Mouse (Mus musculus) C2C12 (cell line): Measurements from ENCODE around the gene Mgmt. TPM values are rescaled to one million over a fixed set of nuclear protein-coding genes. Genes with fewer than 3 reads are reported as not detected.

Experiments
- H3K27me3 ChIP-seq: one replicate; pipeline ENCODE4 v1.6.1; 2011; ENCODE audit not compliant: control insufficient read depth, insufficient read depth, insufficient read length
- H3K36me3 ChIP-seq: one replicate; pipeline ENCODE4 v1.6.1; 2011; ENCODE audit not compliant: control insufficient read depth, insufficient read depth
- H3K4me3 ChIP-seq: one replicate; pipeline ENCODE4 v1.5.1; 2011; ENCODE audit warnings: mild to moderate bottlenecking, control low read depth; ENCODE audit not compliant: poor library complexity, insufficient read depth, severe bottlenecking
- H3K79me2 ChIP-seq: one replicate; pipeline ENCODE4 v1.6.1; 2011; ENCODE audit not compliant: control insufficient read depth, insufficient read depth
- H3K79me3 ChIP-seq: one replicate; pipeline ENCODE4 v1.6.1; 2011; ENCODE audit warnings: low read depth, control low read depth
- H3ac ChIP-seq: one replicate; pipeline ENCODE3; 2011; ENCODE audit warnings: low read depth; ENCODE audit not compliant: control insufficient read depth, insufficient read length
- CEBPB ChIP-seq: IDR thresholded peaks from one replicate; pipeline ENCODE4 v1.6.1; 2011; ENCODE audit warnings: low read depth, mild to moderate bottlenecking, control low read depth, moderate library complexity
- CTCF ChIP-seq: IDR thresholded peaks from one replicate; pipeline ENCODE4 v1.5.1; 2011; ENCODE audit not compliant: control insufficient read depth, insufficient read depth, insufficient read length
- FOSL1 ChIP-seq: IDR thresholded peaks from one replicate; pipeline ENCODE4 v1.8.0; 2011; ENCODE audit warnings: mild to moderate bottlenecking, low read length; ENCODE audit not compliant: poor library complexity, insufficient read depth, severe bottlenecking
- MAX ChIP-seq: IDR thresholded peaks from one replicate; pipeline ENCODE4 v1.6.1; 2011; ENCODE audit warnings: mild to moderate bottlenecking, control low read depth
- MYOD1 ChIP-seq: IDR thresholded peaks from one replicate; pipeline ENCODE4 v1.6.1; 2011; ENCODE audit warnings: low read depth; ENCODE audit not compliant: control insufficient read depth, insufficient read length
- MYOG ChIP-seq: IDR thresholded peaks from one replicate; pipeline ENCODE4 v1.6.1; 2011; ENCODE audit not compliant: control insufficient read depth, insufficient read length; ENCODE audit errors: extremely low read depth
- USF1 ChIP-seq: IDR thresholded peaks from one replicate; pipeline ENCODE4 v1.6.1; 2011; ENCODE audit warnings: low read depth, mild to moderate bottlenecking, control low read depth, moderate library complexity
- polyA plus RNA-seq: library from polyadenylated mRNA; unstranded; fragments of >200 nt; fragmentation: generic; extraction: Trizol; gene quantifications from one replicate; pipeline ENCODE4 v1.2.1, GENCODE M21; 2012; ENCODE audit warnings: missing spikeins

The Mgmt gene
- polyA plus RNA-seq, 1 experiment = 1.9 TPM

DNA sequence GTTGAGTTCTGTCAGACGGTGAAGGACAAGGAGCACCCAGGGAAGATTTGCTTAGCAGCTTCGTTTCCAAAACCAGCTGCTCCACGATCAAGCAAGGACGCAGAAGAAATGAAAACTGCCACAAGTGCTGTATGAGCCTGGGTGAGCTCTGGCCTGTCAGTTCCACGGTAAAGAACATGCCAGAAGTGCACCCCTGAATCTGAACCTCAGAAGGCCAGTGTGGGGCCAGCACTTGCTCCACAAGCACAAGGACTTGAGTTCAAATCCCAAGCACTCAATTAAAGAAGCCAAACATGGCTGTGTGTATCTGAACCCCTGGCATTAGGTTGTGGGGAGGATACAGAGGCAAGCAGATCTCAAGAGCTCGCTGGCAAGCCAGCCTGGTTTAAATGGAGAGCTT lies 125.8 kb downstream of the Mgmt start:
- H3K27me3 ChIP-seq = no peaks in the 10 kb centered on the region
- H3K79me2 ChIP-seq = no peaks in the 10 kb centered on the region
- no peak overlapping the region for H3ac ChIP-seq
- H3K36me3 ChIP-seq = no peaks in the 10 kb centered on the region
- H3K4me3 ChIP-seq = no peak overlapping the region
- no peak for TF ChIP-seq FOSL1
- TF ChIP-seq USF1 = no peak
- no peak for TF ChIP-seq CTCF
- TF ChIP-seq MYOD1 = no peak
- TF ChIP-seq CEBPB = no peak
- TF ChIP-seq MYOG = no peak
- TF ChIP-seq MAX = no peak
- H3K79me3 ChIP-seq = no peaks in the 10 kb centered on the region

DNA sequence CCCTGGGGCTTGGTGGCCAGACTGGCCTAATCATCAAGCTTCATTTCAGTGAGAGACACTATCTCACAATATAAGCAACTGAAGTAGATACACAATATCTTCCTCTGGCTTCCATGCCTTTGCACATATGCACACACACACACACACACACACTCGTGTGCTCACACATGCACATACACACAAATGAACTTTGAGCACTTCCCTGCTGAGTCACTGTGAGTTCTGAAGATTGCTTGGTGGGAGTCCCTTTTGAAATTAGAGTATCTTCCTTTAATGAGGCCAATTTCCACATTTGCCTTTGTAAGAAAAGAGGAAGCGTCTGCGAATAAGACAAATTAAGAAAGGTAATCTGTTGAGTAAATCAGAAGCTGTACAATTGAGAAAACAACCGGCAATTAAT lies 136.4 kb downstream of the Mgmt start:
- H3K79me3 ChIP-seq = no peaks in the 10 kb centered on the region
- H3K79me2 ChIP-seq = no peaks in the 10 kb centered on the region
- no peaks in the 10 kb centered on the region for H3K36me3 ChIP-seq
- no peak overlapping the region for H3K4me3 ChIP-seq
- H3K27me3 ChIP-seq = no peaks in the 10 kb centered on the region
- H3ac ChIP-seq = no peak overlapping the region
- TF ChIP-seq MAX (no peak), USF1 (no peak), FOSL1 (no peak), MYOG (no peak), CEBPB (no peak), MYOD1 (no peak), CTCF (no peak)

DNA sequence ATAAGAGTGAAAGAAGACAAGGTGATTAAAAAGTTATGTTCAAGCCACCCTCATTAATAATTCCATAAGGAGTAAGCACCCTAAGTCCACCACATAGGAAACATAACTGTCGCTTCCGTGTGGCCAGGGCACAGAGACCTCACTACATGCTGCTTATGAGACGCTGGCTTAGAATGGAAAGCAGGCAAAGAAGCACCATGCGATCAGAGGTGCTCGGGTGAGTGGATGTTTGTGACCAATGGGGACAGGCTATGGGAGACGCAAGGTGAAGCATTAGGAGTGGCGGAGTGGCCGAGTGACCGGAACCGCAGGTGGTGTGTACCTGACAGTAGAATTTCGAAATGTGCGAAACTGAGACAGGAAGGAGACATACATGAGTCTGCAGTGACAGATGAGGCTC lies 138.8 kb downstream of the Mgmt start:
- H3K79me3 ChIP-seq = no peaks in the 10 kb centered on the region
- no peaks in the 10 kb centered on the region for H3K27me3 ChIP-seq
- no peaks in the 10 kb centered on the region for H3K36me3 ChIP-seq
- H3K79me2 ChIP-seq = no peaks in the 10 kb centered on the region
- H3ac ChIP-seq = no peak overlapping the region
- H3K4me3 ChIP-seq = no peak overlapping the region
- no peak for TF ChIP-seq CEBPB
- no peak for TF ChIP-seq USF1
- TF ChIP-seq CTCF = no peak
- no peak for TF ChIP-seq MYOD1
- TF ChIP-seq MAX = no peak
- no peak for TF ChIP-seq FOSL1
- TF ChIP-seq MYOG = no peak

DNA sequence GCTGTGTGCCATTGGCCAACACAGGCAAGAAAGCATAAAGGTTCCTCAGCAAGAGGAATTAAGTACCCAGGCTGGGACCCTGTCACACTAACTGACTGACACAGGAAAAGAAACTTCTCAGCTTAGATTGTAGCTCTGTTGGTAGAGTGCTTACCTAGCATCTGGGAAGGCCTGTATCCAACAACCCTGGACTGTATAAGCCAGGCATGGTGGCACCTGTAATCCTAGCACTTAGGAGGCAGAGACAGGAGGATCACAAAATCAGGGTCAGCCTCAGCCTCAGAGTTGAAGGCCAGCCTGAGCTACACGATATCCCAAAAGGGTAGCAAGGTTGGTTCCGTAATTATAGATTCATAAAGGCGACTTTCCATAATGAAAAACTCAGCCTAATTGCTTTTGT lies 140.6 kb downstream of the Mgmt start:
- Histone ChIP-seq H3K79me3 (no peaks in the 10 kb centered on the region), H3K27me3 (no peaks in the 10 kb centered on the region), H3K4me3 (no peak overlapping the region), H3ac (no peak overlapping the region), H3K79me2 (no peaks in the 10 kb centered on the region), H3K36me3 (no peaks in the 10 kb centered on the region)
- TF ChIP-seq MYOG = no peak
- TF ChIP-seq MYOD1 = no peak
- TF ChIP-seq CEBPB = no peak
- no peak for TF ChIP-seq MAX
- TF ChIP-seq CTCF = no peak
- TF ChIP-seq USF1 = no peak
- TF ChIP-seq FOSL1 = no peak

DNA sequence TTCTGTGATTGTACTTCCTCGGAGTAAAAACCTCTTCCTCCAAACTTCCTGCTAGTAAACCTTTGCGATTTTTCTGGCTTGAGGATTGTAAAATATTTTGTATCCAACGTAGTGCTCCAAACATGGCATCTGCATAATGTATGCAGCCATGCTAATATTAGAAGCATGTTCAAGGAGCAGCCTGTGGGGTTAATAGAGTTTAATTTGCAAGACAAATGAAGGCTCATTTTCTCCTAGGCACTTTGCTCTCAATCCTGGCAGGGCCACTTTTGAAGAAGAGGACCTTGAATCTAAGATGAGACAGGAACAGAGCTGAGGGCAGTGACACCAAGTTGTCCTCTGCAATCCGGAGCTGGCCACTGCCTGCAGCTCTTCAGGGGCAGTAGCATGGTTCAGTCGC lies 141.5 kb downstream of the Mgmt start:
- no peaks in the 10 kb centered on the region for H3K27me3 ChIP-seq
- H3K4me3 ChIP-seq = no peak overlapping the region
- no peaks in the 10 kb centered on the region for H3K36me3 ChIP-seq
- H3K79me2 ChIP-seq = no peaks in the 10 kb centered on the region
- no peaks in the 10 kb centered on the region for H3K79me3 ChIP-seq
- TF ChIP-seq CEBPB (no peak), MYOG (no peak), MAX (no peak), MYOD1 (no peak), CTCF (no peak), FOSL1 (no peak), USF1 (no peak)
- no peak overlapping the region for H3ac ChIP-seq

DNA sequence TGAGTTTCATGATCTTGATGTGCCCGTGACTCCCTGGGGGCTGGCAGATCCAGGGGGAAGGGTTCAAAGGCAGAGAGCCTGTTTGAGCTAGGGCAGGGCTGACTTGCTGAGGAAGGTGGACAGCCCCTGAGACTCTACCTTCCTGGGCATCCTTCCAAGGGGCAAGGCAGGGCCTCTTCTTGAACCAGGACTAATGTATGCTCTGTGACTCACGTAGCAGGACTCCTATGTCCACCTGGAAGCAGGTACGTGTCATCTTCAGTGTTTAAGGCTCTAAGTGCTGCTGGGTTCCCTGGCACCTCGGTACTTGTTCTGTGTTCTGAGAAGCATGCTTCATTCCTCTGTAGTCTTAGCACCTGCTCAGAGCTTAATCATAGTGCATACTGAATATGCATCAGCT lies 143.1 kb downstream of the Mgmt start:
- TF ChIP-seq MAX (no peak), FOSL1 (no peak)
- no peaks in the 10 kb centered on the region for H3K79me3 ChIP-seq
- no peaks in the 10 kb centered on the region for H3K79me2 ChIP-seq
- no peaks in the 10 kb centered on the region for H3K36me3 ChIP-seq
- no peaks in the 10 kb centered on the region for H3K27me3 ChIP-seq
- H3ac ChIP-seq = no peak overlapping the region
- no peak overlapping the region for H3K4me3 ChIP-seq
